Comparison of ENCODE assay signal across 18 mouse cellular contexts in genomic region chr8:26513001-26513400, GRCm38 (mm10).
"Had no signal": no experiment of that assay in that cellular context is flagged by ENCODE, and none has a peak within 500 bp of the region (broad histone marks: within the 10 kb centered on the region; RNA-seq: fewer than 3 reads in every experiment).

No protein-coding gene starts in this region.

- DNase-seq: lung, embryonic 14.5 days; lung, postnatal 10 days; lung, postnatal 4 days; midbrain, embryonic 14.5 days; retina, postnatal 1 day; right cerebral cortex, adult 18-20 months; right cerebral cortex, postnatal 25 days; right cerebral cortex, postnatal 4 days; spleen, adult 18-20 months; thymus, adult 18-20 months; thymus, postnatal 14 days; thymus, postnatal 36 days had no signal

- H3K4me1 ChIP-seq: midbrain, embryonic 12.5 days had no signal

- H3K27ac ChIP-seq: midbrain, embryonic 10.5 days; midbrain, embryonic 12.5 days; neural tube, embryonic 13.5 days; neural tube, embryonic 15.5 days had no signal

- H3K9ac ChIP-seq: lung, embryonic 14.5 days; midbrain, embryonic 12.5 days; neural tube, embryonic 13.5 days; neural tube, embryonic 15.5 days had no signal

- H3K9me3 ChIP-seq: midbrain, embryonic 10.5 days; midbrain, embryonic 12.5 days; neural tube, embryonic 13.5 days; neural tube, embryonic 15.5 days had no signal

- H3K4me2 ChIP-seq: lung, embryonic 14.5 days; midbrain, embryonic 12.5 days; neural tube, embryonic 13.5 days; neural tube, embryonic 15.5 days had no signal

- ATAC-seq: midbrain, embryonic 16.5 days had no signal

- H3K4me3 ChIP-seq: midbrain, embryonic 10.5 days; midbrain, embryonic 12.5 days; myocyte; neural tube, embryonic 13.5 days; neural tube, embryonic 15.5 days had no signal

- H3K36me3 ChIP-seq: midbrain, embryonic 10.5 days; midbrain, embryonic 12.5 days; neural tube, embryonic 13.5 days; neural tube, embryonic 15.5 days had no signal

- H3K27me3 ChIP-seq: midbrain, embryonic 12.5 days; neural tube, embryonic 13.5 days had no signal
